Mouse (Mus musculus) right cerebral cortex, postnatal 25 days (tissue): ENCODE results near the gene Ctdsp2.

Source experiments
- DNase-seq: peaks from one replicate; pipeline ENCODE4 v3.0.0; 2022

The Ctdsp2 gene

GRCm38 (mm10) chr10:126963821-126964220, 14.7 kb upstream of the Ctdsp2 start:
- DNase-seq, result no peak

- no peak for DNase-seq
Measured at GRCm38 (mm10) chr10:126971363-126972050, 7.0 kb upstream of the Ctdsp2 start.

- no peak for DNase-seq
Measured at GRCm38 (mm10) chr10:126972051-126972725, 6.3 kb upstream of the Ctdsp2 start.

- DNase-seq, result no peak
Measured at GRCm38 (mm10) chr10:126972988-126973387, 5.5 kb upstream of the Ctdsp2 start.

GRCm38 (mm10) chr10:126975706-126976105, 2.8 kb upstream of the Ctdsp2 start:
- no peak for DNase-seq

- no peak for DNase-seq
Measured at GRCm38 (mm10) chr10:126977076-126977475, 1.4 kb upstream of the Ctdsp2 start.

GRCm38 (mm10) chr10:126979121-126979635, 661 bp downstream of the Ctdsp2 start:
- peak; percentile 43 for DNase-seq

GRCm38 (mm10) chr10:126979636-126980151, 1.2 kb downstream of the Ctdsp2 start:
- DNase-seq, result peak; percentile 53

GRCm38 (mm10) chr10:126980221-126980932, 1.9 kb downstream of the Ctdsp2 start:
- peak; percentile 57 for DNase-seq

GRCm38 (mm10) chr10:126980933-126981530, 2.5 kb downstream of the Ctdsp2 start:
- no peak for DNase-seq

GRCm38 (mm10) chr10:126981746-126982145, 3.2 kb downstream of the Ctdsp2 start:
- DNase-seq, result no peak

- DNase-seq, result no peak
Measured at GRCm38 (mm10) chr10:126983193-126983725, 4.7 kb downstream of the Ctdsp2 start.

- no peak for DNase-seq
Measured at GRCm38 (mm10) chr10:126984189-126985004, 5.9 kb downstream of the Ctdsp2 start.

- DNase-seq, result no peak
Measured at GRCm38 (mm10) chr10:126985127-126985526, 6.6 kb downstream of the Ctdsp2 start.

- DNase-seq, result no peak
Measured at GRCm38 (mm10) chr10:126985579-126985978, 7.1 kb downstream of the Ctdsp2 start.

- peak; percentile 68 for DNase-seq
Measured at GRCm38 (mm10) chr10:126986541-126986961, 8.0 kb downstream of the Ctdsp2 start.

- DNase-seq, result no peak
Measured at GRCm38 (mm10) chr10:126987183-126988118, 8.9 kb downstream of the Ctdsp2 start.

- no peak for DNase-seq
Measured at GRCm38 (mm10) chr10:126988513-126989165, 10.1 kb downstream of the Ctdsp2 start.

GRCm38 (mm10) chr10:126990313-126991056, 12.0 kb downstream of the Ctdsp2 start:
- DNase-seq, result peak; percentile 78
